Mouse (Mus musculus): ENCODE measurements at regions not wholly inside any gene's neighbourhood (a gene's known extent, or its start where the extent isn't known, plus 50 kb on each side); places are given as distances from the start of the nearest gene placed in this dataset.

DNA sequence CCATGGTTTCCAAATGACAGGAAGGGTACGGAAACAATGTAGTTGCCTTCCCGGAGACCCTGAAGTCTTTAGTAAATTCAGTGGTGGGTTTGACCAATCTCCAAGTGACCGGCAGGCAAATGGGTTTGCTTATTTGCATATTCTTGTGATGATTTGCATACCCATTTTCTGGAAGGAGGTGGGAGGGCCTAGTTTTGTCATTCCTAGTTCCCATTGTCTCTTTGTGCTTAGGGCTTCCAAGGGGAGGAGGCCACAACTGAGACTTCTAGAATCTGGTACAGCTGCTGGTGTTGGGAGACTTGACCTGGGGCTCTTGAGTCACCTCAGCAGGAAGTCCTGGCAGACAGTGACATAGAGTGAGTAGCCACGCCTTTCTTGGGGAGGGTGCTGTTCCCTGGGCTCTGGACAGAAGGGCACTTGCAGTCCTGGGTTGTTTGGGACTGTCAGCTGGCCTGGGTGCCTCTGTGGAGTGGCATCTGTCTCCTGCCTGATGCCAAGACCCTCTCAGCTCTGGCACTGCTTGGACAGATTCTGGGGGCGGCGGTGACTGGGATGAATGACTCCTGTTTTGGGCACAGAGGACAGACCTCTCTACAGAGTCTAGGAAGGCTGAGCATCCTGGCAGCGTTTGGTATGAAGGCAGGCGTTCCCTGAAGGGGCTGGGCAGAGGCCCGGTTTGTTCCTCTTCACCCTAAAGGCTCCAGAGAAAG is 178.0 kb downstream of the Uaca start:
- peaks cover 2% of the 10 kb centered on the region; the same call in 1 of the 2 replicates for H3K4me1 ChIP-seq
- no peaks in the 10 kb centered on the region for H3K9me3 ChIP-seq
- no peaks in the 10 kb centered on the region for H3K36me3 ChIP-seq
- peaks cover 20% of the 10 kb centered on the region; the same call in 1 of the 2 replicates for H3K27me3 ChIP-seq (ENCODE audit: insufficient read depth, poor library complexity, severe bottlenecking)
- no peak overlapping the region for H3K27ac ChIP-seq
- no peak for DNase-seq (ENCODE audit: low spot score)
- no peak overlapping the region for H3K4me3 ChIP-seq
- WGBS: 72% methylated on average over 9 of the region's 9 CpGs

DNA sequence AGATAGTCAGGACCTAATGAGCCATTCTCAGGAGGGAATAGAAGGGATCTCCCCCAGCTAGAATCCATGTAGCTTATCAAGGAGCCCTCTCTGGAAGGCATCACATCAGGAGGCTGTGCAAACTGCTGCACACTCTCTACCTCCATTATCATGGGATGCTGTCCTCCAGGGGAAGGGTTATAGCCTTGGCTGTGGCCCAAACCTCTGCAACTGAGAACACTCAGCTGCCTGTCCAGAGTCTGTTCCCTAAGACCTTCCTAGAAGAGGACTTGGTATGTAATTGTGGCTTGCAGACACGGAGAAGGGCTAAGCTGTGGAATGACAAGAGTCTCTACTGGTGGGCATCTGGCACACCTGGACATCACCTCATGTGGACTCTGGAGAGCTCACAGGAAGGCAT is 180.2 kb downstream of the Uaca start:
- no peak overlapping the region for H3K27ac ChIP-seq
- peaks cover 21% of the 10 kb centered on the region; the same call in 1 of the 2 replicates for H3K27me3 ChIP-seq (ENCODE audit: insufficient read depth, poor library complexity, severe bottlenecking)
- WGBS: 83% methylated on average over 1 of the region's 1 CpGs
- H3K4me3 ChIP-seq: no peak overlapping the region
- H3K36me3 ChIP-seq: no peaks in the 10 kb centered on the region
- H3K4me1 ChIP-seq: no peaks in the 10 kb centered on the region
- no peaks in the 10 kb centered on the region for H3K9me3 ChIP-seq
- no peak for DNase-seq (ENCODE audit: low spot score)

DNA sequence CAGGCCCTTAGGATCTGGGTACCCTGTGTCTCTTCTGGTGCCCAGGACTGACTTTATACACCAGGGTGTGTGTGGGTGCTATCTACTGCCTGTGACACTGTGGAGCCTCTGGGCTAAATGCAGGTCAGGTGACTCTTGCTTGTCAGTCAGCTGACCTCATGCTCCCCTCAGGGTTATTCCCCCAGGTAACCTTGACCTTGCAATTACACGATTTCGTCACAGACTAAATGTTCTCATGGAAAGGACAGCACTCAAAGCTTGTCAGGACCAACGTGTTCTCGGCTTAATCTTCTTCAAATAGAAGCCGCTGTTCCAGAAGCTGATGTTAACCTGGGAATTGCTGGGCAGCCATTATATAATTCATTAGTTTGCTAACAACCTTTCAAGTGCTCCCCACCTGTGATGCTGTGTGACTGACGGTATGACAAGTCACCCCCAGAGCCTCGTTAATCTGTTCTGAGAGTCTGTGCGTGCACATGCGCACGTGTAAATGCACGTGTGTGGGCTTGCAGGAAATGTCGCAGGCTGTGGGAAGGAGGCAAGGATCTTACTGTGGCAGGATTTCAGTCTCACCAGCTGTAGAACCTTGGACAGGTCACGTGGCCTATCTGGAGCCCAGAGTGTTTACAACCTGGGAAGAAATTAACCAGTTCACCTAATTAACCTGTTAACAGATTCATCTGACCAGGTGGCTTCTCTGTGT is 188.2 kb downstream of the Uaca start:
- H3K4me3 ChIP-seq: no peak overlapping the region
- H3K4me1 ChIP-seq: 0 out of 2 replicates have a peak, but pooled peaks cover 6% of the 10 kb centered on the region
- H3K27me3 ChIP-seq (ENCODE audit: insufficient read depth, poor library complexity, severe bottlenecking): peaks cover 30% of the 10 kb centered on the region
- WGBS: 77% methylated on average over 13 of the region's 13 CpGs
- H3K9me3 ChIP-seq: no peaks in the 10 kb centered on the region
- no peaks in the 10 kb centered on the region for H3K36me3 ChIP-seq
- DNase-seq (ENCODE audit: low spot score): no peak
- H3K27ac ChIP-seq: no peak overlapping the region

DNA sequence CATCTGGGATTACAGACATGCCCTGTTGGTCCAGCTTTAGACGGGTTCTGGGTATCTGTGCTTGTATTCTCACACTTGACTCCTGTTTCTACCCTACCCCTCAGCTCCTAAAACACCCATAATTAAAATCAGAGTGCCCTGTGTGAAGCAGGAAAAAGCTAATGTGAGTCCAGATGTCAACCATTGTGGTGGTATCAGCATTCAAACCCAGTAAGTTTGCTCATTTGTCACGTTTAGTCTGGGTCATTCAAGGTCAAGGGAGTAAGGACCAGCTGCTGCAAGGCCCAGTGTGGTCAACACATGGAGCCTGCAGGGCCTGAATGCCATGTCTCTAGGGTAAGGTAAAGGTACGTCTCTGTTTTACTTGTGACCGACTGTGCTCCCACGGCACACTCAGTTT is 188.9 kb downstream of the Uaca start:
- 0 out of 2 replicates have a peak, but pooled peaks cover 6% of the 10 kb centered on the region for H3K4me1 ChIP-seq
- DNase-seq (ENCODE audit: low spot score): no peak
- no peak overlapping the region for H3K4me3 ChIP-seq
- no peaks in the 10 kb centered on the region for H3K9me3 ChIP-seq
- peaks cover 30% of the 10 kb centered on the region for H3K27me3 ChIP-seq (ENCODE audit: insufficient read depth, poor library complexity, severe bottlenecking)
- 59% methylated on average over 5 of the region's 5 CpGs for WGBS
- no peaks in the 10 kb centered on the region for H3K36me3 ChIP-seq
- H3K27ac ChIP-seq: no peak overlapping the region

DNA sequence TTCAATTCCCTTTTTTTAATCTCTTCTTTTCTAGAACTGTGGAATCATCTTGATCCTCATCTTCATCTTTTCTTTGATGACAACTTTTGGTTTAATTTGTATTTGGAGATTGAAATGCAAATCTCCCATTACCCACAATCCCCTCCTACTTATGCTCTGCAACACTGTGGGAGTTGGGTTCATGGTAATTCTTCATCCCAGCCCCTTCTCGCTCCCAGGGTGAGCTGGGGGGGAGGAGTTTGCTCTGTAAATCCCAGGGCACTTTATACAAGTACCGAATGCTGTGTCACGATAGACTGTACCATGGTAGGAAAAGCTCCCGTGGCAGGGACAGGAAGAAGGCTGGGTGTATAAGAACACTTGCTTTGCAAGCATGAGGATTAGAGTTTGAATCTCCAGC is 193.8 kb downstream of the Uaca start:
- DNase-seq (ENCODE audit: low spot score): no peak
- Histone ChIP-seq H3K27me3 (ENCODE audit: insufficient read depth, poor library complexity, severe bottlenecking) (peaks cover 33% of the 10 kb centered on the region), H3K9me3 (no peaks in the 10 kb centered on the region), H3K4me1 (peaks cover 15% of the 10 kb centered on the region), H3K27ac (no peak overlapping the region), H3K4me3 (no peak overlapping the region), H3K36me3 (no peaks in the 10 kb centered on the region)
- WGBS: 44% methylated on average over 4 of the region's 4 CpGs

DNA sequence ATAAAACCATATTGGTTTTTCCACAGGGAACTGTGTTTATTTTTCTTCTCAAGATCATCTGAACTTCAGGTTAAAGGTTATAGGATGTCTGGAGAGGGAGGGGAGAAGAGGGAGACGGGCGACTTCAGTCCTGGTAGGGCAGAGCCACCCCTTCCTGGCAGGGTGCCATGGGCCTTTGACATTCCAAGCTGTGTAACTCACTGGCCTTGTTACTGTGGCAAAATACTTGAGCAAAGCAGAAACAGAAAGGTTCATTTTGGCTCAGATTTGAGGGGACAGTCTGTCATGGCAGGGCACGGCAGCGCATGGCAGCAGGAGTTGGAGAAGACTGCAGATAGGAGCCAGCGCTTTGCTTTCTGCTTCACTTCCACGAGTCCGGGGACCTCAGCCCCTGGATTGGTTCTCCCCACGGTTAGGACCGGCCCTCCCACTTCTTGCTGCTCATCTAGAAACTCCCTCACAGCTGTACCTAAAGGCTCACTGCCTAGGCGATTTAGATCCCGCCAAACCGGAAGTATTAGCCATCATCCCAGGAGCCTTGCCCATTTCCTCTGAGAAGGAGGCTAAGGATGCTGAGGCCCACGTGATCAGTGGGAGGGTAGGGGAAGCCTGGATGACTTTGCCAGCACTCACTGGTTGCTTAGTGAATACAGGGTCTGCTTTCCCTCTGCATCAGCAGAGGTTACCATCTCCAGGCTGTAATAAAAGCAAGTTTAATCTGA is 195.5 kb downstream of the Uaca start:
- DNase-seq (ENCODE audit: low spot score): no peak
- Histone ChIP-seq H3K36me3 (no peaks in the 10 kb centered on the region), H3K4me3 (no peak overlapping the region), H3K27ac (0 out of 2 replicates have a peak overlapping the region, but pooled peaks have one; percentile 14), H3K27me3 (ENCODE audit: insufficient read depth, poor library complexity, severe bottlenecking) (peaks cover 27% of the 10 kb centered on the region), H3K9me3 (no peaks in the 10 kb centered on the region), H3K4me1 (peaks cover 17% of the 10 kb centered on the region)
- 43% methylated on average over 13 of the region's 13 CpGs for WGBS

DNA sequence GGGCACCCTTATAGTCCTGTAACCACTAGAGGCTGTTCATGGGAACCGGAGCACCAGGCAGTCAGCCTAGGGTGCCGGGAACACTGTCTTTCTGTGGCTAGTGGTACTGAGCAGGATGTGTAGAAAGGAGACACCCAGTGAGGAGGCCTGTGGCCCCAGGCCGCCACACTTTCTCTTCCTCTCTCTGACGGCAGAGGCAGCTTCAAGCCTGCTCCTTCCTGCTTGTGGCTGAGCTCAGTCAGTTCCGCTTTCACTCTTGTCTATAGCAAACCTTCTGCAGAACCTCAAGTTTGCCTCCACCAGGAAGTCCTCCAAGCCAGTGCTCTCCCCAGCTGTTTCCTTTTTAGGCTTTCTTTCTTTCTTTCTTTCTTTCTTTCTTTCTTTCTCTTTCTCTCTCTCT is 197.2 kb downstream of the Uaca start:
- WGBS: 66% methylated on average over 5 of the region's 5 CpGs
- H3K27ac ChIP-seq: no peak overlapping the region
- no peak for DNase-seq (ENCODE audit: low spot score)
- no peaks in the 10 kb centered on the region for H3K36me3 ChIP-seq
- H3K4me3 ChIP-seq: no peak overlapping the region
- peaks cover 24% of the 10 kb centered on the region for H3K4me1 ChIP-seq
- H3K27me3 ChIP-seq (ENCODE audit: insufficient read depth, poor library complexity, severe bottlenecking): peaks cover 22% of the 10 kb centered on the region; the same call in 1 of the 2 replicates
- H3K9me3 ChIP-seq: no peaks in the 10 kb centered on the region

DNA sequence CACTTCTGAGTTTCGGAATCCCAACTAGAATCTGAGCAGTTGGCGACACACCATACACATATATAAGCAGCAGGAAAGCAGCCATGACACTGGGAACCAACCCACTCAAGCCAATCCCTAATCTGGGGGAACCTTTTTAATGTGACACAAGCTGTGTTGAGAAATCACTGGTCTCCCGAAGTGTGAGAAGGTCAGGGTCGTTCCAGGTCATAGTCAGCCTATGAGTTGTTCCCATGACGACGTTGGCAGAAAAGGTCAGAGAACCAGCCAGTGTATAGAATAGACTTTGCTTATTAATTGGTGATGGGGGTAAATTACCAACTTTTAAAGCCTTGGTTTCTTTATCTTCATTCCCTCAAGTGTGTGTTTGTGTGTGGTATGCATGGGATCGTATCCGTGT is 199.3 kb downstream of the Uaca start:
- Histone ChIP-seq H3K27me3 (ENCODE audit: insufficient read depth, poor library complexity, severe bottlenecking) (peaks cover 30% of the 10 kb centered on the region; the same call in 1 of the 2 replicates), H3K36me3 (no peaks in the 10 kb centered on the region), H3K4me3 (no peak overlapping the region), H3K9me3 (no peaks in the 10 kb centered on the region), H3K27ac (no peak overlapping the region), H3K4me1 (peaks cover 24% of the 10 kb centered on the region)
- WGBS: 86% methylated on average over 8 of the region's 8 CpGs
- no peak for DNase-seq (ENCODE audit: low spot score)

DNA sequence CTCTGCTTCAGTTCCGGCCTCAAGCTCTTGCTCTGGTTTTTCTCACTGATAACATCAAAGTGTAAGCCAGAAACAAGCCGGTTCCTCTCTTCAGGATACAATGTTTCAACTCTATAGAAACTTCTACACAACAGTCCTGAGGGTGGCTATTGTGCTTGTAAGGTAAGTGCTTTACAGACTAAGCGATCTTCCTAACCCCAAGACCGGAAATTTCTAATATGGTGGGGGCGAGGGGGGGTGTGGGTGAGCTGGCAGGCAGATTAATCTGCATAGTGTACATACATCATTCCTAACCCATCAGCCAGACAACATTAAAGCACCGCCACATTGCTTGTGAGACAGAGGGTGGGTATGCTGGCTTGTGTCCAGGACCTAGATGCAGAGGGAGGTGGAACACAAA is 200.8 kb downstream of the Uaca start:
- peaks cover 42% of the 10 kb centered on the region; the same call in 1 of the 2 replicates for H3K27me3 ChIP-seq (ENCODE audit: insufficient read depth, poor library complexity, severe bottlenecking)

DNA sequence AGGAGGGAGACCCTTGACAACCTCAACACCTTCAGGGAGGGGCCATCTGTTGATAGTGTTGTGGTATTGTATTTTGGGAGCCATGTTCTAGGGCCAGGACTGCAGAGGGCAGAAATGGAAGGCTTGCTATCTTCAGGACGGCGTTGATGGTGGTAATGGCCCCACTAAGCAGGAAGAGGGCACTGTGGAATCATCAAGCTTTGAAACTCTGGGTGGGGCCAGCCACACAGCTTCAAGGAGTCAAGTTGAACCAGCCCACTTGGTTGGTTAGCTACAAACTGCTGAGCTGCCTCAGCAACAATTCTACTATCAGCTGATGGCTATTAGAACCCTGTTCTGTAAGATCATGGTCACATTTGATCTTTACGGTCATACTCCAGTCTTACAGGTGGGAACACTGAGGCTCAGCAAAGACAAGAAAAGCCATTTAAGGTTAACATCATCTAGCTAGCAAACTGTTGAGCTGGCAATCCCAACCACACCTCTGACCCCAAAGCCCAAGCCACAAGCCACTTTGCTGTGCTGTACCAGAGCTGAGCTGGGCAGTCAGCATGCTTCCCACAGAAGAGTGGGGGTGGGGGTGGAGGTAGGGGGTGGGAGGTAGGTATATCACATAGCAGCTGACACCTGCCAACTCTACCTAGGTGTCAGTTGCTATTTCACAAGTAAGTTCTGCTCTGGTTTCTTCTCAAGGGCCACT is 203.9 kb downstream of the Uaca start:
- Histone ChIP-seq H3K36me3 (no peaks in the 10 kb centered on the region), H3K4me1 (peaks cover 18% of the 10 kb centered on the region; the same call in 1 of the 2 replicates), H3K27ac (no peak overlapping the region), H3K27me3 (ENCODE audit: insufficient read depth, poor library complexity, severe bottlenecking) (peaks cover 40% of the 10 kb centered on the region), H3K4me3 (no peak overlapping the region), H3K9me3 (no peaks in the 10 kb centered on the region)
- WGBS: 73% methylated on average over 3 of the region's 3 CpGs
- no peak for DNase-seq (ENCODE audit: low spot score)

More for the DNA sequence above, 200.8 kb downstream of the Uaca start:
- no peak overlapping the region for H3K27ac ChIP-seq
- peaks cover 19% of the 10 kb centered on the region for H3K4me1 ChIP-seq
- DNase-seq (ENCODE audit: low spot score): no peak
- 48% methylated on average over 6 of the region's 6 CpGs for WGBS
- H3K4me3 ChIP-seq: no peak overlapping the region
- H3K9me3 ChIP-seq: no peaks in the 10 kb centered on the region
- no peaks in the 10 kb centered on the region for H3K36me3 ChIP-seq

DNA sequence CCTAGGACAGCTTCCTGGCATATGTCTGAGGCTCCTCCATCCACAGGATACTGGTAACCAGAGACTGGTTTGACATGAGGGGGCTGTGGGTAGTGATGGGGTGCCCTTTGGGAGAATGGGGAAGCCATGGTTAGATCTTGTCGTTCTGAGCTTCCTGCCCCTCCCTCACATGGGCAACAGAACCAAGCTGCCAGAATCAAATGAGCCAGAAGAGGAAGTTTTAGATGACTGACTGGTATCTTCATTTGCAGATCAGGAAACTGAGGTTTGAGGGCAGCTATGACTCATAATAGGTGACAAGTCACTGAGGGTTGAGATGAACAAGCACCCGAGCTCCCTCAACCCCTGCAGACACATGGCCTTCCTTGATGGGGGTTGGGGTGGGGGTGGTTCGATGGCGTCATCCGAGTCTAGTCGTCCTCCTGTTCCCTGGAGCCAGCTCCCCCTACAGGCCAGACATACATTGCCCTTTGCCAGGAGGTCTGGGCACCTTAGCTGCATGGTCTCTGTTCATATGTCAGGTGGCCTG is 204.7 kb downstream of the Uaca start:
- 45% methylated on average over 6 of the region's 6 CpGs for WGBS
- H3K9me3 ChIP-seq: no peaks in the 10 kb centered on the region
- no peak overlapping the region for H3K27ac ChIP-seq
- H3K4me1 ChIP-seq: peaks cover 17% of the 10 kb centered on the region; the same call in 1 of the 2 replicates
- H3K4me3 ChIP-seq: no peak overlapping the region
- no peak for DNase-seq (ENCODE audit: low spot score)
- no peaks in the 10 kb centered on the region for H3K36me3 ChIP-seq
- H3K27me3 ChIP-seq (ENCODE audit: insufficient read depth, poor library complexity, severe bottlenecking): peaks cover 43% of the 10 kb centered on the region

DNA sequence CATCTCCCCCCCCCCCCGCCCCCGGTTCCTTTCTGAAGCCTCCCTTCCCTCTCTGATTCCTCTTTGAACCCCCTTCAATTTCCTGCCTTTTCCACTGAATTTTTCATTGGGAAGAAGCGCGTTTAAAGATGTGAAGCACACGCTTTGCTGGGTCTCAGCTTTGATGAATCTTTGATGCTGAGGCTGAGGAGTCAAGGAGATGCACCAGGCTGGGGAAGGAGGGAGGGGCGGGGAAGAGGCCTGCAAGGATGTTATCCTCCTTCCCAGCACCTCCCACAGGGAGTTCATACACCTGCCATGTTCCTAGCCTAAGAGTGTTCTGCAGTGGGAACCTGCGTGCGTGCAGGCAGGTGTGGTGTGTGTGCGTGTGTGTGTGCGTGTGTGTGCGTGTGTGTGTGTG is 205.9 kb downstream of the Uaca start:
- Histone ChIP-seq H3K4me1 (peaks cover 8% of the 10 kb centered on the region; the same call in 1 of the 2 replicates), H3K9me3 (no peaks in the 10 kb centered on the region), H3K27me3 (ENCODE audit: insufficient read depth, poor library complexity, severe bottlenecking) (peaks cover 45% of the 10 kb centered on the region), H3K27ac (no peak overlapping the region), H3K36me3 (no peaks in the 10 kb centered on the region), H3K4me3 (no peak overlapping the region)
- 86% methylated on average over 11 of the region's 11 CpGs for WGBS
- no peak for DNase-seq (ENCODE audit: low spot score)
